Mouse (Mus musculus) bone marrow, adult 2 months (tissue): ENCODE data around the gene Rbpj. TPM values are rescaled to one million over a fixed set of nuclear protein-coding genes. Genes with fewer than 3 reads are reported as not detected.

ENCODE experiments used
- H3K27ac ChIP-seq: fragments of 200-500 bp; 2 replicates; pipeline ENCODE4 v1.5.1; 2012; ENCODE audit warnings: low read depth, mild to moderate bottlenecking, control low read depth, inconsistent platforms, low read length; ENCODE audit not compliant: control insufficient read depth, poor library complexity, insufficient read depth
- H3K4me1 ChIP-seq: fragments of 200-500 bp; 2 replicates; pipeline ENCODE4 v1.6.1; 2011; ENCODE audit warnings: low read length; ENCODE audit not compliant: control insufficient read depth, insufficient read depth
- H3K4me3 ChIP-seq: fragments of 200-500 bp; replicated peaks from 2 replicates; pipeline ENCODE3; 2011; ENCODE audit warnings: mild to moderate bottlenecking, low read depth, low read length, control low read depth; ENCODE audit not compliant: control insufficient read depth
- CTCF ChIP-seq: fragments of 200-500 bp; IDR thresholded peaks from 2 replicates; pipeline ENCODE4 v1.5.1; 2011; ENCODE audit warnings: low read length, control low read depth; ENCODE audit not compliant: control insufficient read depth, insufficient read depth
- POLR2A ChIP-seq: fragments of 200-500 bp; IDR thresholded peaks from 2 replicates; pipeline ENCODE4 v1.6.1; 2011; ENCODE audit warnings: low read depth, mild to moderate bottlenecking, control low read depth, low read length, borderline replicate concordance; ENCODE audit not compliant: control insufficient read depth
- WGBS: fragments of 180-500 bp; shearing (Covaris S2); methylation state at CpG from one replicate; pipeline ENCODE4 v1.1.7; 2018; 5-methylcytosine and 5-hydroxymethylcytosine counted together
- polyA plus RNA-seq: library from polyadenylated mRNA; stranded (reverse); fragments of >200 nt; gene quantifications from 2 replicates; pipeline ENCODE4 v1.2.4, GENCODE M21; 2011; ENCODE audit warnings: low replicate concordance; ENCODE audit not compliant: missing spikeins, insufficient read depth, insufficient read length

The Rbpj gene
- polyA plus RNA-seq, 1 experiment, result 26.0 TPM

GRCm38 (mm10) chr5:53676671-53677070 lies 210.7 kb downstream of the Rbpj start:
- TF ChIP-seq POLR2A, result no peak
- TF ChIP-seq CTCF, result no peak
- no peak overlapping the region for H3K4me3 ChIP-seq
- H3K4me1 ChIP-seq, result no peaks in the 10 kb centered on the region
- 84% methylated on average over 8 of the region's 8 CpGs for WGBS
- no peak overlapping the region for H3K27ac ChIP-seq

GRCm38 (mm10) chr5:53678036-53678767 lies 212.2 kb downstream of the Rbpj start:
- no peak overlapping the region for H3K27ac ChIP-seq
- 58% methylated on average over 13 of the region's 13 CpGs for WGBS
- TF ChIP-seq POLR2A (no peak), CTCF (no peak)

GRCm38 (mm10) chr5:53679651-53680050 lies 213.7 kb downstream of the Rbpj start:
- TF ChIP-seq POLR2A (no peak), CTCF (no peak)
- H3K27ac ChIP-seq, result no peak overlapping the region
- no peak overlapping the region for H3K4me3 ChIP-seq
- H3K4me1 ChIP-seq, result no peaks in the 10 kb centered on the region
- WGBS, result 53% methylated on average over 6 of the region's 6 CpGs

More at GRCm38 (mm10) chr5:53678036-53678767, 212.2 kb downstream of the Rbpj start:
- Histone ChIP-seq H3K4me3 (no peak overlapping the region), H3K4me1 (no peaks in the 10 kb centered on the region)

- TF ChIP-seq POLR2A (no peak), CTCF (no peak)
- WGBS, result 68% methylated on average over 3 of the region's 3 CpGs
Observed at GRCm38 (mm10) chr5:53683916-53684315, 218.0 kb downstream of the Rbpj start.

GRCm38 (mm10) chr5:53684417-53684816 lies 218.5 kb downstream of the Rbpj start:
- Histone ChIP-seq H3K27ac (no peak overlapping the region), H3K4me3 (no peak overlapping the region), H3K4me1 (no peaks in the 10 kb centered on the region)
- 71% methylated on average over 1 of the region's 1 CpGs for WGBS
- no peak for TF ChIP-seq CTCF
- no peak for TF ChIP-seq POLR2A

More at GRCm38 (mm10) chr5:53683916-53684315, 218.0 kb downstream of the Rbpj start:
- Histone ChIP-seq H3K4me3 (no peak overlapping the region), H3K27ac (no peak overlapping the region), H3K4me1 (no peaks in the 10 kb centered on the region)

- TF ChIP-seq CTCF (no peak), POLR2A (no peak)
Observed at GRCm38 (mm10) chr5:53685623-53686022, 219.7 kb downstream of the Rbpj start.

GRCm38 (mm10) chr5:53686379-53686778 lies 220.4 kb downstream of the Rbpj start:
- TF ChIP-seq POLR2A (no peak), CTCF (no peak)
- WGBS, result 81% methylated on average over 2 of the region's 2 CpGs

More at GRCm38 (mm10) chr5:53685623-53686022, 219.7 kb downstream of the Rbpj start:
- Histone ChIP-seq H3K4me1 (no peaks in the 10 kb centered on the region), H3K4me3 (no peak overlapping the region), H3K27ac (no peak overlapping the region)
- 36% methylated on average over 4 of the region's 4 CpGs for WGBS

GRCm38 (mm10) chr5:53688326-53688725 lies 222.4 kb downstream of the Rbpj start:
- TF ChIP-seq POLR2A, result no peak
- TF ChIP-seq CTCF, result no peak
- H3K4me3 ChIP-seq, result no peak overlapping the region
- no peak overlapping the region for H3K27ac ChIP-seq
- whole genome bisulfite sequencing, result 85% methylated on average over 7 of the region's 7 CpGs
- no peaks in the 10 kb centered on the region for H3K4me1 ChIP-seq

More at GRCm38 (mm10) chr5:53686379-53686778, 220.4 kb downstream of the Rbpj start:
- Histone ChIP-seq H3K27ac (no peak overlapping the region), H3K4me3 (no peak overlapping the region), H3K4me1 (no peaks in the 10 kb centered on the region)
